ENCODE assay signal across 8 mouse cellular contexts in the genomic region with DNA sequence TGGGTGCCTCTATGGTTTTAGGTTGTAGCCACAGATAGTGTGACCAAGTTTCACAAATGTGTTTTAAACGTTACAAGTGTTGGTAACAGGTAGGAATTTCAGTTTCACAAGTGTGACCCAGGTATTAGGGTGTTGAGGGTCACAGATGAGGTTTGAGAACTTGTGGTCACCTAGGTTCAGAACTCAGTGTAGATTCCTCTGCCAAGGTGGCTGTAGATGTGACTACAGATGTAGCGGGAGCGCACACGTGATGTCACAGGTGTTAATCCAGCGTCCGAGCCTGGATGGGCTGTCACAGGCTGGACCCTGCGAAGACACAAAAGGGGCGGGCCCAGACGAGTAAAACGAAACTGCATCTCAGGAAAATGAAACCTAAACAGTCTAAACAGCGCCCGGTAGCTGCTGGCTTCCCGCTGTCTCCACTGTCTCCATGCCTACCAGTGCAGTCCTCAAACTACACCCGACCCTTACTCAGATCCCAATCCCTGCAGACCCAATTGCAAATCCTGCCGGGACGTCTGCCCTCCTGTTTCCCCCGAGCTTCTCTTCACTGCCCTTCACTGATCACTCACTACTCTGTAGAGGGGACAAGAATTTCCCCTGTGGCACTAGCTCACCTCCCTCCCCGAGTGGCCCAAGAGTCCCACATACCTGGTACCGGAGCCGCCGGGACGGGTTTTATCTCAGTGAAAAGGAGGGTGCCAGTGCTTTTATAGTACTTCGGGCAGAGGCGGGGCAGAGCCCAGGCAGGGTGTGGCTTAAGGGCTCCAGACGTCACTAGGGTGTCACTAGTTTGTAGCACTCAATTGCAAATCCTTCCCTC. TPM values are rescaled to one million over a fixed set of nuclear protein-coding genes. Genes with fewer than 3 reads are reported as not detected.
DNase-seq lines count a peak whose midpoint lies in the region; ATAC-seq and TF ChIP-seq lines count a peak whose summit lies in the region.

A gene (minus strand): TSS at position 743 of the 823 bp plus-strand sequence.

- H3K27ac ChIP-seq in CH12.LX (ENCODE audit: insufficient read depth, low read depth) = peak within 1 kb of the TSS; percentile 80
- peak within 1 kb of the TSS; percentile 83 for H3K27ac ChIP-seq in bone marrow, adult 2 months (ENCODE audit: control insufficient read depth, insufficient read depth, low read depth, low read length, poor library complexity)
- H3K27ac ChIP-seq in forebrain, embryonic 13.5 days = no peak within 1 kb of the TSS
- peak within 1 kb of the TSS; percentile 47; the same call in 1 of the 2 replicates for H3K27ac ChIP-seq in limb, embryonic 12.5 days
- H3K27ac ChIP-seq in midbrain, embryonic 12.5 days (replicated peaks) = no peak within 1 kb of the TSS

- no peaks in the 10 kb centered on the region for H3K79me2 ChIP-seq in CH12.LX (replicated peaks; ENCODE audit: control insufficient read depth, extremely low read depth, insufficient read depth, poor library complexity, severe bottlenecking)

- TF ChIP-seq CTCF in CH12.LX (conservative IDR thresholded peaks at IDR 0.05 in 1 of 2, IDR thresholded peaks at IDR 0.05 in 1 of 2; ENCODE audit: low read depth in 2 of 2, low read length in 2 of 2) = no peak
- TF ChIP-seq CTCF in bone marrow, adult 2 months (IDR thresholded peaks at IDR 0.05; ENCODE audit: control insufficient read depth, insufficient read depth, low read length) = no peak

- H3K36me3 ChIP-seq in CH12.LX (replicated peaks in 1 of 2; ENCODE audit: control insufficient read depth in 1 of 2, insufficient read depth in 1 of 2, low read length in 1 of 2) = peaks cover 36 to 50% of the 10 kb centered on the region in 2 experiments
- peaks cover 35% of the 10 kb centered on the region for H3K36me3 ChIP-seq in forebrain, embryonic 13.5 days (ENCODE audit: poor library complexity, severe bottlenecking)
- H3K36me3 ChIP-seq in limb, embryonic 12.5 days = peaks cover 35% of the 10 kb centered on the region
- H3K36me3 ChIP-seq in midbrain, embryonic 12.5 days = peaks cover 37% of the 10 kb centered on the region

- ATAC-seq in forebrain, embryonic 13.5 days = peak; percentile 61
- peak; percentile 59 to 61 for ATAC-seq in hematopoietic stem cell, adult 5-6 weeks (replicated peaks in 1 of 2; ENCODE audit: insufficient read depth in 1 of 2, low FRiP score in 2 of 2, low TSS enrichment in 1 of 2, low read depth in 1 of 2, poor library complexity in 2 of 2, severe bottlenecking in 2 of 2)
- ATAC-seq in limb, embryonic 12.5 days (ENCODE audit: insufficient number of reproducible peaks, insufficient read depth, low FRiP score, low TSS enrichment, low read depth) = peak; percentile 29; the same call in 1 of the 2 replicates
- ATAC-seq in midbrain, embryonic 12.5 days (ENCODE audit: low FRiP score, low read depth) = 0 out of 2 replicates have a peak, but pooled peaks have one; percentile 38

- no peaks in the 10 kb centered on the region for H3K9me3 ChIP-seq in CH12.LX (replicated peaks; ENCODE audit: low read length)
- no peaks in the 10 kb centered on the region for H3K9me3 ChIP-seq in forebrain, embryonic 13.5 days (replicated peaks)
- H3K9me3 ChIP-seq in limb, embryonic 12.5 days = no peaks in the 10 kb centered on the region
- H3K9me3 ChIP-seq in midbrain, embryonic 12.5 days = no peaks in the 10 kb centered on the region

- H3K4me2 ChIP-seq in CH12.LX (ENCODE audit: insufficient read depth, low read depth, poor library complexity, severe bottlenecking) = peak within 1 kb of the TSS; percentile 58
- peak within 1 kb of the TSS; percentile 58 for H3K4me2 ChIP-seq in forebrain, embryonic 13.5 days
- peak within 1 kb of the TSS; percentile 81 for H3K4me2 ChIP-seq in limb, embryonic 12.5 days
- H3K4me2 ChIP-seq in midbrain, embryonic 12.5 days (replicated peaks) = peak within 1 kb of the TSS; percentile 51

- peaks cover 14 to 27% of the 10 kb centered on the region in 2 experiments for H3K4me1 ChIP-seq in CH12.LX (ENCODE audit: control insufficient read depth in 1 of 2, insufficient read depth in 2 of 2)
- peaks cover 6% of the 10 kb centered on the region for H3K4me1 ChIP-seq in bone marrow, adult 2 months (ENCODE audit: control insufficient read depth, insufficient read depth, low read length)
- peaks cover 12% of the 10 kb centered on the region for H3K4me1 ChIP-seq in forebrain, embryonic 13.5 days
- H3K4me1 ChIP-seq in limb, embryonic 12.5 days (replicated peaks) = peaks cover 17% of the 10 kb centered on the region; the same call in 1 of the 2 replicates
- H3K4me1 ChIP-seq in midbrain, embryonic 12.5 days = peaks cover 9% of the 10 kb centered on the region; the same call in 1 of the 2 replicates

- peak; percentile 55; the same call in 1 of the 2 replicates for TF ChIP-seq EP300 in CH12.LX (IDR thresholded peaks at IDR 0.05; ENCODE audit: low read length)

- no peak for TF ChIP-seq RAD21 in CH12.LX (IDR thresholded peaks at IDR 0.05; ENCODE audit: low read depth, low read length)

- H3K27me3 ChIP-seq in CH12.LX (replicated peaks) = no peaks in the 10 kb centered on the region
- no peaks in the 10 kb centered on the region for H3K27me3 ChIP-seq in forebrain, embryonic 13.5 days
- peaks cover 4% of the 10 kb centered on the region; the same call in 1 of the 2 replicates for H3K27me3 ChIP-seq in limb, embryonic 12.5 days
- 0 out of 2 replicates have a peak, but pooled peaks cover 3% of the 10 kb centered on the region for H3K27me3 ChIP-seq in midbrain, embryonic 12.5 days

- peak; percentile 77 for TF ChIP-seq POLR2A in CH12.LX (IDR thresholded peaks at IDR 0.05; ENCODE audit: low read depth, low read length)
- peak; percentile 81; the same call in 1 of the 2 replicates for TF ChIP-seq POLR2A in bone marrow, adult 2 months (IDR thresholded peaks at IDR 0.05; ENCODE audit: borderline replicate concordance, control insufficient read depth, low read depth, low read length)

- dilution Hi-C loops in CH12.LX (cut with MboI; ENCODE audit: extremely low pct_ligation_motif_present, extremely low pct_unique_long_range_greater_than_20kb, low sequenced_read_pairs) = no loop called here

- H3K9ac ChIP-seq in CH12.LX (ENCODE audit: insufficient read depth, low read depth) = peak within 1 kb of the TSS; percentile 87
- H3K9ac ChIP-seq in forebrain, embryonic 13.5 days = peak within 1 kb of the TSS; percentile 50
- H3K9ac ChIP-seq in limb, embryonic 12.5 days (replicated peaks) = peak within 1 kb of the TSS; percentile 59
- H3K9ac ChIP-seq in midbrain, embryonic 12.5 days (replicated peaks) = peak within 1 kb of the TSS; percentile 43; the same call in 1 of the 2 replicates

- peak within 1 kb of the TSS; percentile 63 to 83 (median 68) for H3K4me3 ChIP-seq in CH12.LX (replicated peaks in 1 of 3; ENCODE audit: low read depth in 2 of 3, low read length in 2 of 3, poor library complexity in 1 of 3)
- peak within 1 kb of the TSS; percentile 81 for H3K4me3 ChIP-seq in bone marrow, adult 2 months (replicated peaks; ENCODE audit: control insufficient read depth, low read depth, low read length)
- peak within 1 kb of the TSS; percentile 34 for H3K4me3 ChIP-seq in forebrain, embryonic 13.5 days
- peak within 1 kb of the TSS; percentile 44 for H3K4me3 ChIP-seq in limb, embryonic 12.5 days (replicated peaks)
- H3K4me3 ChIP-seq in midbrain, embryonic 12.5 days = peak within 1 kb of the TSS; percentile 27

- in situ Hi-C loops in CH12.LX (cut with MboI; ENCODE audit: low pct_ligation_motif_present, low pct_unique_long_range_greater_than_20kb, low sequenced_read_pairs) = loop anchor here (10.0 kb wide), 1 partner anchor 99 kb away; no protein-coding TSS in a partner anchor

- WGBS in bone marrow, adult 2 months = under 1% methylated on average over 25 of the region's 25 CpGs
- 13% methylated on average over 25 of the region's 25 CpGs for WGBS in forebrain, embryonic 13.5 days
- 10% methylated on average over 25 of the region's 25 CpGs for WGBS in limb, embryonic 12.5 days
- 13% methylated on average over 25 of the region's 25 CpGs for WGBS in midbrain, embryonic 12.5 days

- DNase-seq in CH12.LX (ENCODE audit: extremely low read depth) = peak; percentile 79
- peak; percentile 55 to 66 for DNase-seq in spleen, postnatal 14 days (ENCODE audit: low spot score in 2 of 2)
- no peak for DNase-seq in right cerebral cortex, postnatal 10 days (ENCODE audit: low spot score in 2 of 2)

TF ChIP-seq in CH12.LX, 34 proteins besides CTCF, POLR2A, EP300 and RAD21 (continues in another document):
- peak; percentile 90 for TF ChIP-seq SIN3A (IDR thresholded peaks at IDR 0.05; ENCODE audit: low read length)
- TF ChIP-seq USF2 (conservative IDR thresholded peaks at IDR 0.05; ENCODE audit: low read depth, low read length) = peak; percentile 61; the same call in 1 of the 2 replicates
- no peak for TF ChIP-seq HCFC1 (IDR thresholded peaks at IDR 0.05; ENCODE audit: low read depth, low read length)
- peak; percentile 87 for TF ChIP-seq MAFK (IDR thresholded peaks at IDR 0.05; ENCODE audit: insufficient replicate concordance, low read length)
- TF ChIP-seq BHLHE40 (IDR thresholded peaks at IDR 0.05; ENCODE audit: low read depth, low read length) = peak; percentile 94
- no peak for TF ChIP-seq PAX5 (IDR thresholded peaks at IDR 0.05; ENCODE audit: low read length)
- TF ChIP-seq TCF12 (IDR thresholded peaks at IDR 0.05; ENCODE audit: low read depth, low read length) = peak; percentile 50; the same call in 1 of the 2 replicates
- peak; percentile 71; the same call in 1 of the 2 replicates for TF ChIP-seq MAZ (IDR thresholded peaks at IDR 0.05; ENCODE audit: low read depth, low read length)
- TF ChIP-seq ZMIZ1 (IDR thresholded peaks at IDR 0.05; ENCODE audit: low read depth, low read length) = peak; percentile 72
- TF ChIP-seq MEF2A (IDR thresholded peaks at IDR 0.05; ENCODE audit: borderline replicate concordance, low read depth, low read length) = peak; percentile 29; the same call in 1 of the 2 replicates
- peak; percentile 70 for TF ChIP-seq MXI1 (IDR thresholded peaks at IDR 0.05; ENCODE audit: low read depth, low read length)
- TF ChIP-seq MYC (IDR thresholded peaks at IDR 0.05; ENCODE audit: low read depth, low read length) = peak; percentile 47
- TF ChIP-seq NELFE (IDR thresholded peaks at IDR 0.05; ENCODE audit: low read depth, low read length) = peak; percentile 74
- TF ChIP-seq POLR2AphosphoS2 (IDR thresholded peaks at IDR 0.05; ENCODE audit: low read depth, low read length) = peak; percentile 87; the same call in 1 of the 2 replicates
- peak; percentile 64 for TF ChIP-seq USF1 (IDR thresholded peaks at IDR 0.05; ENCODE audit: low read depth, low read length)

RNA-seq across cellular contexts. Expression of the gene that starts here (rescaled TPM):
- 11.2 and 26.2 TPM in 2 replicates for total RNA-seq in CH12.LX (2012; rRNA removed)
- total RNA-seq in CH12.LX (2014; rRNA removed) = 10.1 and 10.5 TPM in 2 replicates
- polyA plus RNA-seq in CH12.LX (2012; ENCODE audit: insufficient read length, low read depth) = 6.5 and 7.7 TPM in 2 replicates
- polyA plus RNA-seq in bone marrow, adult 2 months (2011; ENCODE audit: insufficient read depth, insufficient read length, low replicate concordance, missing spikeins) = 37.9 and 60.3 TPM in 2 replicates
- 1.0 and 1.1 TPM in 2 replicates for polyA plus RNA-seq in forebrain, embryonic 13.5 days (2015; fragmentation: Nextera tagmentation; extraction: Ambion mirVana)
- total RNA-seq in hematopoietic stem cell, adult 5-6 weeks (2017) = 15.4 and 26.7 TPM in 2 replicates
- 0.51 and 1.0 TPM in 2 replicates for polyA plus RNA-seq in limb, embryonic 12.5 days (2016; fragmentation: Nextera tagmentation; extraction: Ambion mirVana)
- 0.81 and 0.84 TPM in 2 replicates for polyA plus RNA-seq in midbrain, embryonic 12.5 days (2016; fragmentation: Nextera tagmentation; extraction: Ambion mirVana)

Comparison
In these comparisons a context has a peak if more than half of its experiments do, and no peak if none do; other contexts are left out.
1. Peak in ATAC-seq, H3K4me3 ChIP-seq, H3K9ac ChIP-seq and H3K4me2 ChIP-seq in midbrain, embryonic 12.5 days; RNA of the gene not detected or under 1 TPM.
2. DNase-seq: peak in CH12.LX (single experiment) and spleen, postnatal 14 days (2 of 2); none in right cerebral cortex, postnatal 10 days (0 of 2).
3. H3K27ac ChIP-seq: peak in CH12.LX (single experiment), bone marrow, adult 2 months (single experiment) and limb, embryonic 12.5 days (single experiment); none in forebrain, embryonic 13.5 days (single experiment) and midbrain, embryonic 12.5 days (single experiment).
4. H3K4me3 ChIP-seq: peak in every context shown above with its lines; median percentile 81 in bone marrow, adult 2 months; 68 in CH12.LX; 44 in limb, embryonic 12.5 days; 34 in forebrain, embryonic 13.5 days; 27 in midbrain, embryonic 12.5 days.
5. Peak in every context shown above with its lines, with median percentiles within 50 percentile points of each other: H3K4me2 ChIP-seq, H3K9ac ChIP-seq and ATAC-seq.